Mouse (Mus musculus) bone marrow, adult 2 months (tissue): Measurements from ENCODE around the gene Adamts1.

Experiments used
- CTCF ChIP-seq: fragments of 200-500 bp; IDR thresholded peaks from 2 replicates; pipeline ENCODE4 v1.5.1; 2011; ENCODE audit warnings: low read length, control low read depth; ENCODE audit not compliant: control insufficient read depth, insufficient read depth
- POLR2A ChIP-seq: fragments of 200-500 bp; IDR thresholded peaks from 2 replicates; pipeline ENCODE4 v1.6.1; 2011; ENCODE audit warnings: low read depth, mild to moderate bottlenecking, control low read depth, low read length, borderline replicate concordance; ENCODE audit not compliant: control insufficient read depth

DNA sequence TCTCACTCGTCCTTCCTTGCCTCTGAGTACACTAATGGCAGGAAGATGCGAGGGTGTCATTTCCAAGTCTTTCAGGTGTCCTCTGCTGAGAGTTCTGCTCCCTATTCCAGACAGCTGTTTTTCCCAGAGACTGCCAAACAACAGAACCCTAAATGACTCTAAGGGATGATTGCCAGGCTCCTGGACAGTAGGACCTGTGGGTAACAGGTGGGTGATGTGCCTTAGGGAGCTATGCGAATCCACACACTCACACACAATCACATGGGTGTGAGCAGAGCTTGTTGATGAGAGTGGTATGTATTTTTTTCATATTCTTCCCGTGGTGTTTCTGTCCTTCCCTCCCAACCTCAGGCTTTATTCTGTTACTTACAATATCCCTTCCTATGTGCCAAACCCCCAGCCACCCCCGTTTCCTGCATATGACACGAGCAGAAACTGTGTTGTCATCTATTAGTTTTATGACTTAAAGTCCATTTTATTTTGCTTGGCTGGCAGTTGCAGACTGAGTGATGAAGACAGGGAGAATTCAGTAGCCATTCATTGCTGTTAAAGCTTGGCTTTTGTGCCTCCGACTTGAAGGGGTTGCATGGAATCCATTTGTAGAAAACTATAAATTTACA is 41.8 kb downstream of the Adamts1 start:
- TF ChIP-seq POLR2A (no peak), CTCF (no peak)
